Mouse (Mus musculus) urinary bladder, postnatal 10 days (tissue): ENCODE measurements around the gene 2410004B18Rik.
"Not testable (repeated sequence)": the region's sequence is repeated elsewhere in the genome, so short reads cannot be mapped to it uniquely, and the experiment has no call there.

ENCODE experiments used
- DNase-seq: peaks from one replicate; pipeline ENCODE4 v3.0.0; 2022; ENCODE audit warnings: low spot score

The 2410004B18Rik gene

DNA sequence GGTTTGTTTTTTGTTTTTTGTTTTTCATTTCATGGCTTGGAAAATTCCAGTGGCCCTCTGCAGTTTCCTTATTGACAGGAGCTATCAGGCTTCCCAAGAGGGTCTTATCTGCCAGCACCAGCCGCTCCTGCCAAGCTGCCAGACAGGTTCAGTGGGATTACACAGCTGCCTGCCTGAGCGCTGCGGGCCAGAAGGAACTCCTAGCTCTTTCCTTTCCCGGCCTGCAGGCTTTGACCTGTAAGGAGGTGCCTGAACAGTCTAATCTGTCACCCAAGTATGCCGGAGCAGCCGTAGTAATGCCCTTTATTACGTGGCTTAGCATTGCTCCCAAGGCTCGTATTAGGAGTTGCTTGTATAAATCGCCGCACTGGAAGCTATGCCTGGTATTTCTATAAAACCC, 26.7 kb downstream of the 2410004B18Rik start:
- DNase-seq, result no peak

DNA sequence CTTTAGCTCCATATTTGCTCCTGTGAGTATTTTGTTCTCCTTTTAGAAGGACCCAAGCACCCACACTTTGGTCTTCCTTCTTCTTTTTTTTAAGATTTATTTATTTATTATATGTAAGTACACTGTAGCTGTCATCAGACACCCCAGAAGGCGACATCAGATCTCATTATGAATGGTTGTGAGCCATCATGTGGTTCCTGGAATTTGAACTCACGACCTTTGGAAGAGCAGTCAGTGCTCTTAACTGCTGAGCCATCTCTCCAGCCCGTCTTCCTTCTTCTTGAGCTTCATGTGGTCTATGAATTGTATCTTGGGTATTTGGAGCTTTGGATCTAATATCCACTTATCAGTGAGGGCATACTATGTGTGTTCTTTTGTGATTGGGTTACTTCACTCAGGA, 27.8 kb downstream of the 2410004B18Rik start:
- DNase-seq, result not testable (repeated sequence)

DNA sequence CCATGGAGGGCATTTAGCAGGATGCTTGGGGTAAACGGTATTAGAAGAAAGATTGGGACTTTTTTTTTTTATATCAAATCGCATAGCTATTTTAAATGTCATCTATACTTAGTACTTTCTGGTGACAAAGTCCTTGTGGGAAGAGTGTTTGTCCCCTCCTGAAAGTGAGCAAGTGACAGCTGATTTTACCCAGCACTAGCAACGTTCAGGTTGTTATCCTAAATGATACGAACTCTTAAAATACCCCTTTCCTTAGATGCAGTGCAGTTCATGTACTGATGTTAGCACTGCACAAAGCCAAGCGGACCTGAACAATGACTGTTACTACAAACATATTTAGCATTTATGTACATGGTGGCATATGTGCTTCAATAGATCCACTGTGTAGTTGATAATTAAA, 29.0 kb downstream of the 2410004B18Rik start:
- DNase-seq, result no peak

DNA sequence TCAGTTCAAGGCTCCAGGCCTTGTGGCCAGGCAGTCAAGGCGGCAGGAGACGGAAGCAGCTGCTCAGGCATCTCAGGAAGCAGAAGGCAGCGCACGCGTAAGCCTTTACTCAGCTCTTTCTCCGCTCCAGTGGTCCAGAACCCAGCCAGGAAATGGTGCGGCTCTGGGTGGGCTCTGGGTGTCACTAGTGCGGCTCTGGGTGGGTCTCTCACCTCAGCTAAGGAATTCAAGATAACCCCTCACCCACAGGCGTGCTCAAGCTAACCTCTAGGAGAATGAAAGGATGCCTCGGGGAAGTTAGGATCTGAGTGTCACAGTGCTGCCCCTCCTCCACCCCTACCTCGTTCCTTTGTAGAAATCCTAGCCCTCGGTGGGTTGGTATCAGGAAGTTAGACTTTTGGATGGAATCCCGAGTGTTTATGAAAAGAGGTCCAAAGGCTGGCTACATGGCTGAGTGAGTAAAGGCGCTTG, 31.3 kb downstream of the 2410004B18Rik start:
- DNase-seq, result no peak

DNA sequence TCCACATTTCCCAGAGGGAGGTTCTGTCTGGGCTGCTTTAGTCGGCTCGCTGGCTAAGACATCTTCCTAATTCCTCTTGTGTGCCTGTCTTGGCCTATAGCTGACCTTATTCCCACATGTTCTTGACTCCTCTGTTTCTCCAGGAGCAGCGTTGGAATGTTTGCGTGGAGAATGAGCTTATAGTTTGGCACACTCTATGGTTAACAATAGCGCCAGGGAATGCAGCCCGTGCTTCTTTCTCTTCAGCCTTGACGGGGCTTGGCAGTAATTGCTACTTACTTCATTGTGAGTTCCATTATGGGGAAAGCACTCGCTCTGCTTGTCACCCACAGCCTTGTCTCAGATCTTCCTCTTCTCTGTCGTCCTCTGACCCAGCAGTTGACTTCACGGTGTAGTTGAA, 33.7 kb downstream of the 2410004B18Rik start:
- no peak for DNase-seq

DNA sequence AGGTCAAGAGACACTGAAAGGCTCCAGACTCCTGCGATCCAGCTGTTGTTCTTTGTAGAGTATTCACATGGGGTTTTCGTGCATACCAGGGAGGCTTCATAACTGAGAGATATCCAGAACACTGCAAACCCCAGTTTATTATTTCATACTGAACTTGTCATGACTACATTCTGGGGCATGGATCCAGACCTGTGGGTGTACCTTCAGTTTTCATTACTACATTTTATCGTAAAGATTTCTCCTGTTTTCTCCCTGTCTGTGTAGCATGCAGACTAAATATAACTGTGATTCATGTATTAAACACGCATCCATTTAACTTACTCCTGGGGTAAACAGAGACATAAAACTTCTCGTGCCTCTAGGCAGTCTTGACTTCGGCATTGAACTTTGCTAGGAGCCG, 37.2 kb downstream of the 2410004B18Rik start:
- DNase-seq, result no peak

DNA sequence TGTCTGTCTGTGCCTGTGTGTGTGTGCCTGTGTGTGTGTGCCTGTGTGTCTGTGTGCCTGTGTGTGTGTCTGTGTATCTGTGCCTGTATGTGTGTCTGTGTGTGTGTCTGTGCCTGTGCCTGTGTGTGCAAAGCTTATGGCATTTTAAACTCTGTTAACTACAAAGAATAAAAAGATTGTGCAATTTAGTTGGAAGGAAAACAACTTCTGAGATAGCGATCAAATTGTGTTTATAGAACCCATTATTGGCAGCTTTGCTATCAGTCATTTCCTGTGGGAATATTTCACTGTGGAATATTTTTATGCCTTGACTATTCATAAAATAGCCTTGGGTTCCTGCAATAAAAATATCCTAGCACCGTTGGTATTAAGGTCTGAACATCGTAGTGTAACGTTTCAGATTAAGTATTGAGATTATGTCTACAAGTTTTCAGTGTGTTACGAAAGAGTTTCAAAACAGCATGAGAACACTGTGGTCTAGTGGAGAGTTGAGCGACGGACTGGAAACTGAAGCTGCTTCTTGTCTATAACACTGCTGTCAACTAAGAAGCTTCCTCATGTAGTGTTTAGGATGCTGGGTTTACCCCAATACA, 47.6 kb downstream of the 2410004B18Rik start:
- DNase-seq, result no peak

DNA sequence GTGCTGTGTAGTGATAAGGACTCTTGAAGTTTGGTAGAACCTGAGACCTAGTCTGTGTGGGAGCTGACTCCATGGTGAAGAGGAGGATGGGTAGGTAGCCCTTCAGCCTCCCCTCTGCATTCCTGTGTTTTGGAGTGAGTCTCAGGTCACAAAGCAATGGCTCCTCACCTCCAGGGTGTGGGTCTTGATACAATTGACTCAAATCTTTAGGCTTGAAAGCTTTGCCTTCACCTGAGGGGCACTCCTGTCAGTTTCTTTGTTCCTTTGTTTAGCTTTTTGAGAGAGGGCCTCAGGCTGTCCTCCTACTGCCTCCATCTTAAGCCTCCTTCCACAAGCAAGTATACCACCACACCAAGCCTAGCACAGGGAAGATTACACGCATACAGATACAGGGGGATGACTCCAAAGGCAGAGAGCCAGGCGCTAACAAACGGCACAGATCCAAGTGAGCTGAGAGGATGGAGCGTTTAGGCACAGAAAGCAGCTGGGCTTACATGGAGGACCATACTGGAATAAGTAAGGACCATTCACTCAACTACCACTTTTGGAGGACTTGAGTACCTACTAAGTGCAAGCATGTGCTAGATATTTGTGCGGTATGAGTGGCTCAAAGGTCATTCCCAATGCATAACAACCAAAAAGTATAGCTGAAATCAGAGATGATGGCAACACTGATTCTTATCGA, 48.6 kb downstream of the 2410004B18Rik start:
- no peak for DNase-seq

DNA sequence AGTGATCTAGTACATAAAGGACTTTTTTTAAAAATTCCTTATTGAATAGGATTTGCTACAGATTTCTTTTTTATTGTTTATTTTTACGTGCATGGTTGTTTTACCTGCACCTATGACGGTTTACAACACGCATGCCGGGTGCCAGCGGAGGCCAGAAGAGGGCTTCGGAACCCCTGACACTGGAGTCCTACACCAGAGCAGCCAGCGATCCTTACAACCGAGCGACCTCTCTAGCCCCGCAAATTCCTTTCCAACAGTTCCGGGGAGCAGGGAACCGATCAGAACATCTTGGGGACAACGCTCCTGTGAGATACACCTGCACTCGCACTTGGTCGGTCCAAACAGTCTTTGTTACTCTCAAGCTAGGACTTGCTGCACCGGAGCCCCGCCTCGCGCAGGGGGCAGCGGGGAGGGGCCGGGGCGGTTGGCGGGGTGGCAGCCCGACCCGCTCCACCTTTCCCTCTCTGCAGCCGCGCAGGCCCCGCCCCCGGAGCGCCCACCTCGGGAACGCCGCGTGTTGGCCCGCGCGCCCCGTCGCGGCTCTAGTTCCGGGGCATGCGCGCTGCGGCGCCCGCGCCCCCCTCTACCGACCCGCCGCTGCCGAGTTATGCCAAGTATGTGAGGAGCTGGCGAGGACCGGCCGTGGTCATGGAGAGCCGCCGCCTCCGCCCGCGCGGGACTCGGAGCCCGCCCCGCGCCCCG, 49.6 kb downstream of the 2410004B18Rik start, which contains the start of gene Syde2:
Gene Syde2 (plus strand): TSS at position 603 of the 702 bp plus-strand sequence.
- peak; percentile 55 for DNase-seq

DNA sequence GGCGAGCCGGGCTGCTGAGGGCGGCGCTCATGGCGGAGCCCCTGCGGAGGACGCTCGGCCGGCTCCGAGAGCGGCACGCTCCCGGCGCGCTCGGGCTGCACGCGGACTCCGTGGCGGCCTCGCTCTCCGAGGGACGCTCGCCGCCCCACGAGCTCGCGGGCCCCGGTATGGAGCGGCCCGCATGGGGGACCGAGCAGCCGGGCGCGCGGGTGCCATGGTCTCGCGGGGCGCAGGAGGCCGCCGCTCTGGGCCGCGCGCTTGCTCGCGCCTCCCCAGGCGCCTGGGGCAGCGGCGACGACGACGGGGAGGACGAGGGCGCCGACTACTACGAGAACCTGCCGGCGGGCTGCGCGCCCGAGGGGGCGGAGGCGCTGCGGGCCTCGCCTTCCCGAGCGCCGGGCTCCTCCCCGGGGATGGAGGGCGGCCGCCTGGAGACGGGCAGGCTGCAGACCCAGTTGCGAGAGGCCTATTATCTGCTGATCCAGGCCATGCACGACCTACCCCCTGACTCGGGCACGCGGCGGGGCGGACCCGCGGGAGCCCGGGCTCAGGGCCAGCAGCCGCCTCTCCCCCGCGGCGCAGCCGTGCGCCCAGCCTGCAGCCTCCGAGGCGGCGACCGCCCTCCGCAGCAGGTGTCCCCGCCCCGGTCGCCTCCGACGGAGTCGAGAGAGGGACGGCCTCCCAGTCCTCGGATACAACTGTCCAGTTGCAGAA, 50.3 kb downstream of the 2410004B18Rik start:
- DNase-seq, result peak; percentile 51

DNA sequence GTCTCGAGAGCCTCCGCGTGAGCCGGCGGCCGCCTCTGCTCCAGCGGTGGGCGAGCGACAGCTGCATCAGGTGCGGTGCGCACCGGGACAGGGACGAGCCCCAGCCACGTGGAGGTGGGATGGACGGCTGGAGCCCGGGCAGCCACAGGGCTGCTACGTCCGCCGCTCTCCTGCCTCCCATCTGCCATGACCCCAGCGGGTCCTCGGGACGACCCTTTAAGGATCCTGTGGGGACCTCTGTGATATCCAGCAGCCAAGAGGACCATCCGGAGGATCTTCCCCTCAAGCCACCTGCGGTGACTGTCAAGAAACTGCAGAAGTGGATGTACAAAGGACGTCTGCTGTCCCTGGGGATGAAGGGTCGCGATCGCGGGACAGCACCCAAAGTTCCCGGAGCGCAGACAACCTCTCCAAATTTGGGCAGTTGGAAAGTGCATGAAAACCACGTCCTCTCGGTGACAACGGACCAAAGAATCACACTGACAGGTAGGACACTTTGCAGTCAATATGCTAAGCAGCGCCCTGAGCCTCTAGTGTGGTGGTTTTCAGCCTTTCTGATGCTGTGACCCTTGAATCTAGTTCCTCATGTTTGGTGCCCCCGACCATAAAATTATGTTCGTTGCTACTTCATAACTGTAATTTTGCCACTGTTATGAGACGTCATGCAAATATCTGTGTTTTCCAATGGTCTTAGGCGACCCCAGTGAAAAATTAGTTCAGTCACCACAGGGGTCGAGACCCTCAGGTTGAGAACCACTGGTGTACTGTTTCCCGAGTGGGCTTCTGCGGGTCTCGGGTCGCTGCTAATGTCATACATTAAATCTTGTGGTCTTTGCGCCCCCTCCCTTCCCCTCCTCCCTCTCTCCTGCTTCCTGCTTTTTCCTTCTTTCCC, 51.1 kb downstream of the 2410004B18Rik start:
- no peak for DNase-seq

DNA sequence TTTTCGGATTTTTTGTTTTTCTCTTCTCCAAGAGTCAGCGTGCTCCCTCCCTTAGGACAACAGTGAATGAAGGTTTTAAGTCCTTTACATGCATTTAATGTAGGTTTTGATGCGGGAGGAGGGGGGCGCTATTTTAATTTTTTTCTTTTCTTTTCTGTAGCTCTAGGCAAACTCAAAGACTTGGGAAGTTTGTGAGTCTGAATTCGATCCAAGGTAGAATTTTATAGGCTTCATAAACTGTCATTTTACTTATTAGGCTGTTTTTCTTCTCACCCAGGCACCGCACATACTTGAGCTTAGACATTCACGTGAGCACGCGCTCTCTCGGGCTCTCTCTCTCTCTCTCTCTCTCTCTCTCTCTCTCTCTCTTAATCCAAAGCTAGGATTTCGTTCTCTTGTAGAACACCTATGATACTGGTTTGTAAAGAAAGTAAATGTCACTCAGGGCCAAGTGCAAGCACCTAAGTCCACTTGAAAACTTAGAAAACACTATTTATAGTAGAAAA, 51.8 kb downstream of the 2410004B18Rik start:
- no peak for DNase-seq

DNA sequence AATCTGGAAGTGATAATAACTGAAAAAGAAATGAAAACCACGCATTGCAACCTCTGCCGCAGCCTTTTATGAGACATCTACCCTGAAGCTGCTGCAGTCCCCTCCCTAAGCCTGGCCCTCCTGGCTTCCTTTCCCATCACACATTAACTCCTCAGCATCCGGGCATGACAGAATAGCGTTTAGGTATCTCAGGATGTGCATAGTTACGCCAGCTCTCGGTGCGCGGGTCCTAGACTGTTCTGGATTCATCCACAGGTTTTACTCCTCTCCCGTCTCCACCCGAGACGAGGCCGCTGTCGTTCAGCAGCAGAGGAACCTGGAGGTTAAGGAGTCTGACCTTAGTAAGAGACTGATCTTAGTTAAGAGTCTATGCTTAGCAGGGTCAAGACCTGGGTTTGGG, 53.3 kb downstream of the 2410004B18Rik start:
- DNase-seq, result no peak

DNA sequence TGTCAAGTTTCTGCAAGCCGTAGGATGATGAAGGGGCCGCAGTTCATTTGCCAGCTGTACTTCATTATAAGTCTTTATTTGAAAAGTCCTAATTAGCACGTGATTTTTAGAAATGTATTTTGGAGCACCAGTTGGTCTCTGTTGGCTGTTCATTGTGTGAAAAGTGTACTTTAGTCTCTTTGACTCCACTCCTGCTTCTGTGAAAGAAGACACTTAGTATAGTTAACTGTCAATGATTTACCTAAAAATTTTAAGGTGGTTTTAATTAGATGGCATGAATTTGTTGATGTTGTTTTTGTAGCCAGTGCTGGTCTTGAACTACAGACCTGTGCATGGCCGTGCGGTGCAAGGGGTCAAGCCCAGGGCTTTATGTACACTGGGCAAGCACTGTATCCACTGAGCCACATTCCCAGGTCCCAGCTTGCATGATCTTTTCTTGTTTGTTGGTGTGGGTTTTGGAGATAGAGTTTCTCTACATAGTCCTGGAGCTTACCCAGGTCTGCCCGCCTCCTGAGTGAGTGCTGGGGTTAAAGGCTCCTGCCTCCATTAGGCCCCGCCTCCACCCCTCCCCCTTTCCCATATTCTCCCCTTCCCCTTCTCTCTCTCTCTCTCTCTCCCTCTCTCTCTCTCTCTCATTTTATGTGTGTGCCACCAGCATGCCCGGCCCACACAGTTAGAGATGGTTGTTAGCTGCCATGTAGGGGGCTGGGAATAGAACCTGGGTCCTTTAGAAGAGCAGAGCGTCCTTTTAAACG, 54.3 kb downstream of the 2410004B18Rik start:
- no peak for DNase-seq

DNA sequence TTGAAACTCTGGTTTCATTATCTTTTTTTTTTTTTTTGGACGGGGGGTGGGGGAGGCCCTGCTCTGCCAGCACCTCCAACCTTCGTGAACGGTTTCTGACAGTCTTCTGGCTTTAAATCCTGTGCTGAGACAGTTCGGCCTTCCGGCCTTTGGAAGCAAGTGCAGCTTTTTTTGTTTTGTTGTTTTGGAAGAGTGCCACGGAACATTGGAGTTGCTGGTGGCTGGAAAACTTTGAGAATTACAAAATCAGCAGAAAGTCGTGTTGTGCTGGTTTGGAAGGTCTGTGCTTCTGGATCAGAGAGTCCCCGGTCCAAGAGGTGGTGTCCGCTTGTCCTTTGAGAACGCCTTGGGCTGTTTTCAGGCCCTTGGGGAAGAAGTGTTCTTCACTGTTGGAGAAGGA, 55.0 kb downstream of the 2410004B18Rik start:
- DNase-seq, result no peak

DNA sequence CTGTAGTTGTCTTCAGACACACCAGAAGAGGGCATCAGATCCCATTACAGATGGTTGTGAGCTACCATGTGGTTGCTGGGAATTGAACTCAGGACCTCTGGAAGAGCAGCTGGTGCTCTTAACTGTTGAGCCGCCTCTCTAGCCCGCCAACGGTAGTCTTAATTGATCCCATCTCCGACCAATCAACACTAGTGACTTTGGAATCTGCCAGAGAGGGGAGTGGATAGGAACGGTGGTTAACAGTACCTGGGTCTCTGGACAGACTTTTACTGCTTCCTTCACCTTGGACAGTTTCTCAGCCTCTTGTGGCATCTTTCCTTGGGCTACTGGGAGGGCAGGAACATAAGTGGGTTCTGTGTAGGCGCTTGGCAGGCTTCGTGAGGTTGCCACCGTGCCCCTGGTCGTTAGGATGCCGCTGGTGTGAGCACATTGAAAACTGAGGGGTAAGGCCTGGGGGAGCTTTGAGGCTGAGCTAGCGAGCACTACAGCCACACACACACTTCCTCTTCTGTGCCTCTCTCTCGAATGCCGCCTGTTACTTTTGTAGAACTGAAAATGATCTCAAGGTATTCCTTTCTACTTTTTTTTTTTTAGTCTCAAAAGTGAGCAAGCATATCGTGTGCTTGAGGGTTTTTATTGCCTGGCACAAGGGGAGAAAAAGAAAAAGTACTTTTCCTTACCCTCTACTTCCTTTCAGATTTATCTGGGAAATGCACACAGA, 55.8 kb downstream of the 2410004B18Rik start:
- DNase-seq, result no peak
